Mouse (Mus musculus) ovary, adult 18-20 months (tissue): ENCODE measurements around the gene Cabp2.
"Not testable (repeated sequence)": the region's sequence is repeated elsewhere in the genome, so short reads cannot be mapped to it uniquely, and the experiment has no call there.

Experiments
- DNase-seq: peaks from one replicate; pipeline ENCODE4 v3.0.0; 2022; ENCODE audit warnings: low spot score, mixed read lengths

Cabp2 gene

GRCm38 (mm10) chr19:4124432-4124831, 43.1 kb downstream of the Cabp2 start:
- DNase-seq: no peak

DNA sequence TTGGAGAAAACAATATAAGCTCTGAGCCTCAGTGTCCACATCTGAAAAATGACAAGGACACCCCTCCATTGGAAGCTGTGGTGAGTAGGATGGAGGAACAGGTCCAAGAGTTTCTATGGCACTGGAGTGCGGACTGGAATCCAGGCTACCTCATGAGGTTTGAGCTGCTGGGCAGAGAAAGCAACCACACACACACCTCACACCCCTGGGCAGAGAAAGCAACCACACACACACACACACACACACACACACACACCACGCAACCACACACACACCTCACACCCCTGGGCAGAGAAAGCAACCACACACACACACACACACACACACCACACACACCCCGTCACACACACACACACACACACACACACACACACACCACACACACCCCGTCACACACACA, 43.9 kb downstream of the Cabp2 start:
- DNase-seq: not testable (repeated sequence)

DNA sequence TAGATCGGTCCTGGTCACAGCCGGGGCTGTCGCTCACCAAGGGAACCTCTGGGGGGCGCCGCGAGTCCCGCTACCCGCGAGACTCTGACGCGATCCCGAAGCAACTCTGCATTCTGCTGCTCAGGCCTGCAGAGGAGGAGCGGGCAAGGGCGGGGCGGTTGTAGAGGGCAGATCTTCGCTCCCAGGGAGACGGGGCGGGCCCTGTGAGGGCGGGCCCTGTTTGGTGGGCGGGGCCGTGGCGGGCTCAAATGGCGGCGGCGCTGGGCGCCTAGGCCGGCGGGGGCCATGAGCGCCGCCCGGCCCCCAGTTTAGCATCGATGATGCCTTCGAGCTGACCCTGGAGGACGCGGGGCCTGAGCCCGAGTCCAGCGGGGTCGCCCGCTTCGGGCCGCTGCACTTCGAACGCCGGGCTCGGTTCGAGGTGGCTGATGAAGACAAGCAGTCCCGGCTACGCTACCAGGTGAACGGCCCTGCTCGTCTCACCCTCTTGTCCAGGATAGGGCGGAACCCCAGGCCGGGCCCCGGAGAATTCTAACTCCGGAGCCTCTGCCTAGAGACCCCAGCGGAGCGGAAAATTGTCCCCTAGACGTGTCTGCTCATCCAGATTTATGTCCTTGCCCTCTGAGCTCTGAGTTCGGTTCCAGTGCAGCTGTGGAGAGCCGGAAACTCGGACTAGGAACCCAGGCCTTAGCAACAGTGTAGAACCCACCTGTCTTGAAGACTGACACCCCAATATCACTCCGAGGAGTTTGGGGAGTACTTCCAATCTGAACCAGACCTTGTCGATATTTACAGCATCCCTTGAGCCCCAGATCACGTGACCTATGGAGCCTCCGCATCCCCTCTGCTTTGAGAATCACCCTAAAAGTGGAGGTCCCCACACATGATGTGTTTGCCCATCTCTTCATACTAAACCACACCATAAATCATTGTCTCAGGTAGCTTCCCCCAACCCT, 44.6 kb downstream of the Cabp2 start, which contains the start of gene Aip:
Aip (minus strand) TSS at position 118 of the 956 bp plus-strand sequence.
- peak; percentile 98 for DNase-seq

DNA sequence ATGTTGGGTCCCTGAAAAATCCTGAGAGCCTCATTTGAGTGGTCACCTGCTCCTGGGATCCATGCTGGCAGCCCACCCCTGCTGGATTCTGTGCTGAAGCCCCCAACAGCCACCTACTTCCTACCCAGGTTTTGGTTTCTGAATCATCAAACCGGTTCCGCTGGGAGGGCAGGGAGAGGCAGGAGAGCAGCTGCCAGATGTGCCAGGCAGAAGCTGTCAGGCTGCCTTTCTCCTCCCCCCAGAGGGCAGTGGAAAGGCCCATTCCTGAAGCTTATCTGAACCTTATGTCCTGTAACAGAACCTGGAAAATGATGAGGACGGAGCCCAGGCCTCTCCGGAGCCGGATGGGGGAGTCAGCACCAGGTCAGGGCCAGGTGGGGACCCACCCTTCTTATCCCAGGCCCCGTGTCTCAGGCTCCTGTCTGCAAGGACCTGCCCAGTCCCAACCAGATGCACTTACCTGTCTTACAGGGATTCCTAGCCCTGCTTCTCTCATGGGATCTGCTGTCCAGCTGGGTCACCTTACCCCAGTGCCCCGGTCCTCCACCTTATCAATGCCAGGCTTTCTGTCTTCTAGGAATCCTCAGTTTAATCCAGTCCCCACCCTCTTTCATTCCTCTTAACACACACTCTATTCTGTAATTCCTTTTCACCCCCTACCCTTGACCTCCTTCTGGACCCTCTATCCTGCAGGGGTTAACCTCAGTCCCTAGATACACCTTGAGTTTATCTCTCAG, 45.5 kb downstream of the Cabp2 start:
- no peak for DNase-seq

DNA sequence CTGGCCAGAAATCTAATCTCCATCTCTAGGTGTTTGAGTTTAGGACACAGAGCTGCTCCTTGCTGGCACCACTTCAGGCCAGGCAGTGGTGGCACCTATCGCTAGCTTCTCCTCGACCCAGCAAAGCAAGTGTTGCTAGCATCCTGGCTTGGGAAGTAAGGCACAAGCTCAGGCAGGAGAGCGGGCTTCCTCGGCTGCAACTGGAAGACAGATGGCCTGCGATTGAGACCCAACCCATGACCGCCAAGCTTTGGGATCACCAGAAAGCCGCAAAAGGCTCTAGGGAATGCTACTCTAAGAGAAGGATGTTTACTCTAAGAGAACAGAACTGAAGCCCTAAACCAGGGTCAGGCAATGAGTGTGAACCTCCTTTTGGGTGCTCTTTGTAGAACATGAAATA, 48.1 kb downstream of the Cabp2 start:
- DNase-seq: no peak

- no peak for DNase-seq
These were observed 48.7 kb downstream of the Cabp2 start for GRCm38 (mm10) chr19:4130106-4130505.

- no peak for DNase-seq
These were observed 49.7 kb downstream of the Cabp2 start for GRCm38 (mm10) chr19:4131075-4131474.

GRCm38 (mm10) chr19:4131768-4132167, 50.4 kb downstream of the Cabp2 start:
- no peak for DNase-seq

DNA sequence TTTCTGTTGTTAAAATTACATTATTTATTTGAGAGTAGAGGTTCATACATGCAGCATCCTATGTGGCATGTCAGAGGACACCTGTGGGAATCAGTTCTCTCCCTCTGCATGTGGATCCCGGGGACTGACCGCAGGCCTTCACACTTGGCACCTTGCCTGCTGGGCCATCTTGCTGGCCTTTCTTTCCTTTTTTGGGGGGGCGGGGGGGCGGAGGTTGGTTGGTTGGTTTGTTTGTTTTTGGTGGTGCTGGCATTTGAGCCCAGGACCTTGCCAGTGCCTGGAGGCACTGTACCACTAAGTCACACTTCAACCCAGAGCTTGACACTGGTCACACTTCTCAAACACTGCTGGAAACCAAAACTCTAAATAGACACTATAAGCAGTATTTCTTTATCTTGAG, 53.0 kb downstream of the Cabp2 start:
- DNase-seq: no peak

DNA sequence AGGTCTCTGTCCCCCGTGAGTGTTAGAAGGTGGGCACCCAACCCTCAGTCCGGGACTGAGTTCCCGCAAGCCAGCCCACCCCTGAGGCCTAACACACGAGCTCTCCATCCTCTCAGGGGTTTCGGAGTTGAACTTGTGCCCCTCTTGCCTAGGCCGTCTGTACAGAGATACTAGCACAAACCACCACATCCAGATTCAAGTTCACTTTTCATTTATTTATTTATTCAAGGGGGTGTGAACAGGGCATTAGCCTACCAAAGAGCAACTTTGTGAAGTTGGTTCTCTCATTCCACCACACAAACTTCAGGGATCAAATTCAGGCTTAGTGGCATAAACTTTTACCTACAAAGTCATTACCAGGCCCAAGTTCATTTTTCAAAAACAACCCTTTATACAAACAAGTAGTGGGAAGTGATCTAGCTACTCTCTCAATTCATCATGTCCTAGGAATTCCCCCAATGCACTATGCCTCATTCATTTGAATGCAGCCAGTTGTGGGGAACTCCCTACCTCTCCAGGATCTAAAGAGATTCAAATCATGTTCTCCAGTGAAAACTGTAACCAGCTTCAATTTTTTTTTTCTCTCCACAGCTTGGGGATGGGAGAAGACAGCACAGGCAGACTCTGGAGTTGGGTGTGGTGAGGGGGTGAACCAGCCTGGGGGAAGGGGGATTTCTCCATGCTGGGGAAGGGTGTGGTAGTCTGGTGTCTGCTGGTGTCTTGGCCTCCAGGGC, 54.0 kb downstream of the Cabp2 start:
- DNase-seq: not testable (repeated sequence)

DNA sequence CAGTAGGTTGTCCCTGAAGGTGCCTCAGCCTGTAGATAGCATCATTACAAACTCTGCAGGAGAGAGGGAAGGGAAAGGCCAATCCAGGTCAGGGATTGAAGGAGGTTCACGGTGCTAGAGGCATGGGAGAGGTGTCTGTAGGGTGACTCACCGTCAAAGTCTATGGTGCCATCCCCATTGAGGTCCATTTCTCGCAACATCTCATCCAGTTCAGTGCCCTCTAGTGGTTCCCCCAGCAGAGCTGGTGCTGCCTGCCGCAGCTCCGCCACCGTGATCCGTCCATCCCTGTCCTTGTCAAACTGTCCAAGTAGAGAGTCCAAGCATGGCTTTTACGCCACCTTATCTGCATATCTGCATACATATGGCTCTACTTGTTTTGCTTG, 54.6 kb downstream of the Cabp2 start:
- not testable (repeated sequence) for DNase-seq

DNA sequence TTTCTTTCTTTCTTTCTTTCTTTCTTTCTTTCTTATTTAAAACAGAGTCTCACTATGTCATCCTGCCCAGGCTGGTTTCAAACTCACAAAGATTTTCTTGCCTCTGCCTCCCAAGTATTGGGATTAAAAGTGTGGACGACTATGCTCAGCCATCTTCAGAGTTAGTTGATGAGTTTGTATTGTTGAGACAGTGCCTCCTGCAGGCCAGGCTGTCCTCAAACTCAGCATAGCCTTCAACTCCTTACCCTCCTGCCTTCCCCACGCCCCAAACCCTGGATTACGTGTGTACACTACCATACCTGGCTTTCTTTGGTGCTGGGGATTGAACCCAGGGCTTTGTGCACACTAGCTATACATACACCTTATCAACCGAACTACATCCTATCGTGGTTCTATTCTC, 55.1 kb downstream of the Cabp2 start:
- no peak for DNase-seq
